Mouse (Mus musculus) retina, adult 2 months (tissue): ENCODE data around the gene Izumo4.

ENCODE experiments used
- DNase-seq: peaks from one replicate; pipeline ENCODE4 v3.0.0-alpha.2; 2012; ENCODE audit warnings: low read depth, low spot score

Izumo4 gene

GRCm38 (mm10) chr10:80701721-80702535 is at the start of gene Izumo4, which contains the start of gene Mob3a:
Gene Izumo4 (plus strand): TSS chr10:80702184.
Gene Mob3a (minus strand): TSS chr10:80701977.
- peak; percentile 98 for DNase-seq

- DNase-seq: no peak
Observed at GRCm38 (mm10) chr10:80653156-80653720, 48.7 kb upstream of the Izumo4 start.

- DNase-seq: no peak
Observed at GRCm38 (mm10) chr10:80654866-80655265, 47.1 kb upstream of the Izumo4 start.

DNA sequence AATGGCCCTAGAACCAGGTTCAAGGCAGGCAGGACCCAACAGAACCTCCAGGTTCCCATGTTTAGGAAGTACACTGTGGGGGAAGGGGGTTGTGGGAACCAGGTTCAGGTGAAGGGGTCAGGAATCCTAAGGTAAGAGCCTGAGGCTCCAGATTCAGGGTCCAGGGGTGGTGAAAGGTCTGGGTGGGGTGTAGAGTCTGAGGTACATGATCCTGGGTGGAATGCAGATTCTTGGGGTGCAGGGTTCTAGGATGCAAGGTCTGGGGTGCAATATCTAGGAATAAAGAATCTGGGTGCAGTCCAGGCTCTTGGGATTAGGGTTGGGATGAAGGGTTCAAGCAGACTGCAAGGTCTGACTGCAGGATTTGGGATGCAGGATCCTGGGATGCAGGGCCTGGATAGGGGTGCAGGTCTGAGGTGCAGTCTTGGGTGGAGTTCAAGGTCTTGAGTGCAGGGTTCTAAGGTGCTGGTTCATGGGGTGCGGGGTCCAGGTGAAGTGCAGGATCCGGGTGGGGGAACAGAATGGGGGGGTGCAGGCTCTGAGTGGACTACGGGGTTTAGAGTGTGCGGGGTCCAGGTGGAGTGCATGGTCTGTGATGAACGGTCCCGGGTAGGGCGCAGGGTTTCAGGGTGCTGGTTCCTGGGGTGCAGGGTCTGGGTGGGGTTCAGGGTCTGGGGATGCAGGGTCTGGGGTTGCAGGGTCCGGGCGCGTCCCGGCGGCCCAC is 46.4 kb upstream of the Izumo4 start:
- no peak for DNase-seq

GRCm38 (mm10) chr10:80656130-80656862 is 45.7 kb upstream of the Izumo4 start:
- peak; percentile 95 for DNase-seq

DNA sequence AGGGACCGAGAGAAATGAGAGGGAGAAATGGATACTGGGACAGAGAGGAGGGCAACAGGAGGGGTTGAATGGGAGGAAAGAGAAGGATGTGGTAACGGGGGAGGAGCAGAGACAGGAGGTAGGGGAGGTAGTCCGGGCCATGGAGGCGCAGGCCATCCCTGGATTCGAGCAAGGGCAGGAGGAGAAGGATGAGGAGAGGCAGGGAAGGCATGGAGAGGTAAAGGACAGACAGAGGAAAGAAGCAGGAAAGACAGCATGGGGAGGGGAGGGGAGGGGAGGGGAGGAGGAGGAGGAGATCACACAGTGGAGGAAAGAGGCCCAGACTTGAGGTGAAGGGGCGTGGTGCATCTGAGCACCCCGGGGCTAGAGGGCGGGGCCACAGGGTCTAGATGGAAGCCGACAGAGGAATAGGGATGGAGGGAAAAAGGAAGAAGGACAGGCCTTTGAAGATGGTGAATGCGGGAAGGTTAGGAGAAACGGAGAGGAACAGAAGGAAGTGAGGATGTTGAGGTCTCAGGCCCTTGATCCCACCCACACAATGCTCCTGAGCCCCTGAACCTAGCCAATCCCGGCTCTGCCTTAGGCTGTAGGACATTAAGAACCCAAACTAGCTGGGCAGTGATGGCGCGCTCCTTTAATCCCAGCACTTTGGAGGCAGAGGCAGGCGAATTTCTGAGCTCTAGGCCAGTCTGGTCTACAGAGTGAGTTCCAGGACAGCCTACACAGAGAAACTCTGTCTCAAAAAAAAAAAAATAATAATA is 44.9 kb upstream of the Izumo4 start, which contains the start of gene Btbd2:
TSS of gene Btbd2 (minus strand) at position 209 of the 761 bp plus-strand sequence.
- no peak for DNase-seq

DNA sequence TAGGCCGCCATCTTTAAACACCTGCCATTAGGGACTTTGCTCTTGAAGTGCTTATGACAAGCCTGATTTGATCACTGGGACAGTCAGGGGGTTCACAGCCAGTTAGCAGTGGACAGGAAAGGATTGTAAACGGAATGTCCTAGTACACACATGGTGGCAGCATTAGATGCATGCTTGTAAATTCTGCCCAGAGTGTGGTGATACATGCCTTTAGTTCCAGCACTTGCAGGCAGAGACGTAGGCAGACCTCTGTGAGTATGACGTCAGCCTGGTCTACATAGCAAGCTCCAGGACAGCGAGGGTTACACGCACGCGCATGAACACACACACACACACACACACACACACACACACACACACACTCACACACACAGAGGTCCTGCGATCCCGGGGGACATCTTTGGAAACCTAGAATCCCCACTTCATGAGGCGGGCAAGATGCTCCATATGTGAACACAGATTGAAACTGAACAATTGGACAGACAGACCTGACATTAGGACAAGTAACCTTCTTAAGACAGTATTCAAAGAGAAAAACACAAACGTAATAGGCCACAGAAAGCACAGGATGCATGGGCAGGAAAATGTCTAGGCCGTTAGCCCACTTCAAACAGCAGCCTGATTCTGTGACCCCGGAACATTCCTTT is 43.7 kb upstream of the Izumo4 start:
- no peak for DNase-seq

GRCm38 (mm10) chr10:80658841-80659202 is 43.2 kb upstream of the Izumo4 start:
- DNase-seq: no peak

GRCm38 (mm10) chr10:80659213-80659612 is 42.8 kb upstream of the Izumo4 start:
- peak; percentile 57 for DNase-seq

DNA sequence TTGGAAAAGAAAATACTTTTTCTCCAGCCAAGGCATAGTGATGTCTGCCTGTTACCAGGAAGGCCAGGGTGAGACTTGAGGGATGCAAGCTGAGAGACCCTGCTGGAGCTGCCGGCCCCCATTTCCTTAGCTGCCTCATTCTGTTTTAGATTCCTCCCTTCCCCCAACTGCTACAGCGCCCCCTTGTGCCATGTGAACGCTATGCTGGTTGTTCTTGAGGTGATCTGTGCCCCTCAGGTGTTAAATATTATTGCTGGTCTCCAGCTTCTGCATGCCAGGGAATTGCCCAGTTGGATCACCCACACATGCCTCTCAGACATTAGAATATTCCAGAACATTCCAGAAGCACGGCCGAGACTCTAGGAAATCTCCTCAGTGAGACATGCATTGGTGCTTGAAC is 40.8 kb upstream of the Izumo4 start:
- DNase-seq: no peak

DNA sequence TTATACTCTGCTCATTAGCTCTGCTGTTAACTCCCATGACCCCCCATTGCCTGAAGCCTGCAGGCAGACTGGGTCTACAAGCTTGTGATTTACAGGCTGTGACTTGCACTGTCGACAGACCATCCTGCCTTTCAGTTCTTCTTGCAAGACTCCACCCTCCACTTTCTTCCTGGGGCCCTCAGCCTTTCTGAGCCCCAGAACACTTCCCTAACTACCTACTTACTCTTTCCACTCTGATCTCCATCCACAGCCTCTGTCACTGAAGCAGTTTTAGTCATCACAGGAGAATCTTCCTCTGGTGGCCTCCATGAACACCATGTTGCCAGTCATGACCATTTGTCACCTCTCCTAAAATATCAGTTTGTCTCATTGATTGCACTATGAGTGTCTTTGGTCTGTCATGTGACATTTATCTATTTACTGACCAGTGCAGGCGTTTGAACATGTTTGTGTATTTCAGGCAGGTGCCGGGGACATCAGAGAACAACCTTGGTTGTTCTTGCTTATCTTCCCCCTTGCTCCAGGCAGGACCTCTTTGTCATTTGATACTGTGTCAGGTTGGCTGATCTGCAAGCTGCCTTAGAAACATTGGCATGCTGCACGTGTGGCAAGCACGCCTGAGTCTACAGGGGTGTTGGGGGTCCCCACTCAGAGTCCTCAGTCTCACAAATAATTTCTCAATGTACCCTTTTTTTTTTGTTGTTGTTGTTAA is 38.3 kb upstream of the Izumo4 start:
- no peak for DNase-seq

DNA sequence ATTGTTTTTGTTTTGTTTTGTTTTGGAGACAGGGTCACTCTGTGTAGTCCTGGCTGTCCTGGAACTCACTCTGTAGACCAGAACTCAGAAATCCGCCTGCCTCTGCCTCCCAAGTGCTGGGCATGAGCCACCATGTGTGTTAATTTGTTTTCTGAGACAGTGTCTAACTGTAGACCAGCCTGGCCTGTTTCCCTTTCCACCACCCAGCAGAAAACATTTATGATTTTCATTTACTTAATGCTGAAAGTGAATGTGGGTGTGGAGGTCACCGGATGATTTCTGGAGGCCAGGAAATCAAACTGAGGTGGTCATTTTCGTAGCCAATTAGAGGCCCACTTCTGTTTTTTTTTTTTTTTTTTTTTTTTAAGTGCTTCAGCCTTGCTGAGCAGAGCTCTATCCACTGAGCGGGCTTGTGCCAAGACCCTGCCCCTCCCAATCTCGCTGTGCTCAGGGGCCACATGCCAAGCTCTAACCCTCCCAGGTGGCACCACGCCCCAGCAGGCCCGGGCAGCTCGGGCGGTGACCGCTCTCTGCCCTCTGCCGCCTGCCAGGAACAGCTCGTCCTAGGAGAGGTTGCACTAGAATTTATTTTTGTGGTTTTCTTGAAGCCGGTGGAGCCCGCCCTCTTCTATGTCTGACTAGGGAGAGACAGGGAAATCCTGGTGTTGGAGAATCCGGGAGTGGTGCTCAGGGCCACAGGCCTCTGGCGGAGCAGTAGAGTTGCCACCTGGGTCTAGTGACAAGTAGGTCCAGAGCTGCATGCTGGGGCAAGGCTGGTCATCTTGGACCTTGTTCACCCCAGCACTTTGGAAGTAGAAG is 37.6 kb upstream of the Izumo4 start:
- no peak for DNase-seq

DNA sequence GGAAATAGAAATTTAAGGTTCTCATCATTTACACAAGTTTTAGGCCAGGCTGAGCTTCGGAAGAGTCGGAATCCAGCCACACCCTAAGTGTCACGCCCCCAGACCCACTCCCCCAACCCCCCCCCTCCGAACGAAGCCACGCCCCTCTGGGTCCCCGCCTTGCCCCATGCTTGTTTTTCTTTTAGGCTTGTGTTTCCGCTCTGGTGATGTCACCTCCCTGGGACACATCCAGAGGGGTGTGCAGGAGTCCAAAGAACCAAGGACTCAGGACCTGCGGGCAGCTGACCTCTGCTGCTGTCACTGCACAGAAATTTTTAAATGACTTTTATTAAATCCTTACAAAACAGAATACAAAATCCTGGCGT is 37.0 kb upstream of the Izumo4 start:
- DNase-seq: no peak

- DNase-seq: no peak
Observed at GRCm38 (mm10) chr10:80665459-80665858, 36.5 kb upstream of the Izumo4 start.

GRCm38 (mm10) chr10:80665981-80666733 is 35.8 kb upstream of the Izumo4 start:
- no peak for DNase-seq

DNA sequence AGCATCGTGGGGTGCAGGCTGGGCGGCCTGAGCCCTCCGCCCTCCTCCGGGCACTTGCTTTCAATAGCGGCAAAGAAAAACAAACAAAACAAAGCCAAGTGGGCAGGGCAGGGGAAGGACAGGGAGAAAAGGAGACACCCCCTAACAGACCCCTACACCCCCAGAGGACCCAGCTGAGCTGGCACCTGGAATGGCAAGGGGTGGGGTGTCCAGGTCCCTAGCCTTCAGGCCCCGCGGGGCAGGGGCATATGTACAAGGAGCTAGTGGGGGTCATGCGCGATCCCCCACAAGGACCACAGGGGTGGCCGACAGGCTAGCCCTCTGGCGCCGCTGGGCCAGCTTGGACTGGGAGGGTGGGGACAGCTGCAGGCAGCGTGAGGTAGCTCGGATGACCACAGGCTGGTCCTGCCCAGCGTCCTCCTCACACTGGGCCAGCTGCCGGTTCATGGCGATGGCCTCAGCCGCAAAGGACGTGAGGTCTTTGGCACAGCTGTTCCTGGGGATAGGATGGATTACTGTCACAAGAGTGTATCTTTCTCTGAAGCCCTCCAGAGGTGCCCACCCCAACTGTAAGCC is 35.1 kb upstream of the Izumo4 start:
- no peak for DNase-seq

- DNase-seq: no peak
Observed at GRCm38 (mm10) chr10:80668614-80669013, 33.4 kb upstream of the Izumo4 start.

- no peak for DNase-seq
Observed at GRCm38 (mm10) chr10:80669018-80669417, 33.0 kb upstream of the Izumo4 start.
